Mouse (Mus musculus) bone marrow, adult 2 months (tissue): Measurements from ENCODE around the gene Grik3. TPM values are rescaled to one million over a fixed set of nuclear protein-coding genes. Genes with fewer than 3 reads are reported as not detected.

Experiments used
- H3K27ac ChIP-seq: fragments of 200-500 bp; 2 replicates; pipeline ENCODE4 v1.5.1; 2012; ENCODE audit warnings: low read depth, mild to moderate bottlenecking, control low read depth, inconsistent platforms, low read length; ENCODE audit not compliant: control insufficient read depth, poor library complexity, insufficient read depth
- H3K4me1 ChIP-seq: fragments of 200-500 bp; 2 replicates; pipeline ENCODE4 v1.6.1; 2011; ENCODE audit warnings: low read length; ENCODE audit not compliant: control insufficient read depth, insufficient read depth
- H3K4me3 ChIP-seq: fragments of 200-500 bp; replicated peaks from 2 replicates; pipeline ENCODE3; 2011; ENCODE audit warnings: mild to moderate bottlenecking, low read depth, low read length, control low read depth; ENCODE audit not compliant: control insufficient read depth
- CTCF ChIP-seq: fragments of 200-500 bp; IDR thresholded peaks from 2 replicates; pipeline ENCODE4 v1.5.1; 2011; ENCODE audit warnings: low read length, control low read depth; ENCODE audit not compliant: control insufficient read depth, insufficient read depth
- POLR2A ChIP-seq: fragments of 200-500 bp; IDR thresholded peaks from 2 replicates; pipeline ENCODE4 v1.6.1; 2011; ENCODE audit warnings: low read depth, mild to moderate bottlenecking, control low read depth, low read length, borderline replicate concordance; ENCODE audit not compliant: control insufficient read depth
- WGBS: fragments of 180-500 bp; shearing (Covaris S2); methylation state at CpG from one replicate; pipeline ENCODE4 v1.1.7; 2018; 5-methylcytosine and 5-hydroxymethylcytosine counted together
- polyA plus RNA-seq: library from polyadenylated mRNA; stranded (reverse); fragments of >200 nt; gene quantifications from 2 replicates; pipeline ENCODE4 v1.2.4, GENCODE M21; 2011; ENCODE audit warnings: low replicate concordance; ENCODE audit not compliant: missing spikeins, insufficient read depth, insufficient read length

Grik3 gene
- polyA plus RNA-seq, 1 experiment, result 0.45 TPM

- Histone ChIP-seq H3K4me3 (no peak overlapping the region), H3K27ac (no peak overlapping the region), H3K4me1 (no peaks in the 10 kb centered on the region)
- WGBS, result 59% methylated on average over 17 of the region's 17 CpGs
- TF ChIP-seq POLR2A (no peak), CTCF (no peak)
Observed at GRCm38 (mm10) chr4:125564008-125564710, 73.7 kb downstream of the Grik3 start.

DNA sequence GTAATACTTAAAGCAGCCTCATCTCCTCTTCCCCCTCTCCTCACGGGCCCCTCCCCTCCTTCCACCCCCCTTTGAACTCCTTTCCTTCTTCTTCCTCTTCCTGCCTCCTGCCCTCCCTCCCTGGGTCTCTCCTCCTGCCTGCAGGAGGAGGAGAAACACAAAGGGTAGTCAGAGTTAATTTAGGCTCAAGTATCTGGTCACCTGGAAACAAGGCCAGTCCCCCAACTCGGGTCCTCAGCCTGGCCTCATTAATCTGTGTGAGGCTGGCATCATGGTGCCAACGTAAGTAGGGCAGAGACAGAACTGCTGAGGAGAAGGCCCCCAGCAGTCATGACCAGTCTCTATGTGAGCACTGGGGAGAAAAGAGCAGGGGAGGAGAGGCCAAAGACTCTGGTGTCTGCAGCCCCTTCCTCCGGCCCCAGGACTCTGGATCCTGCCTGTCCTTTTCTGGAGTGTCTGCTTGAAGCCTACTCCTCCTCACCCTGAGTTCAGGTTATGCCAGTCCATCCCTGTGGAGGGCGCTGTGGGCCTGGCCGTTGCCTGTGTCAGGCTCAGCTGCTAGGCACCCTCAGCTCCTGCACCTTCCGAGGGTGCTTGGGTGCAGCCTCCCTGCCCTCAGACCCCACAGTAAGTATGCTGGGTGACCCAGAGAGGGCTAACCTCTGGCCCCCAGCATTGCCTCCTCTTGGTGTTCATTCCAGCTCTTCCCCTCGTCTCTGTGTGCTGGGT is 75.4 kb downstream of the Grik3 start:
- no peak overlapping the region for H3K27ac ChIP-seq

DNA sequence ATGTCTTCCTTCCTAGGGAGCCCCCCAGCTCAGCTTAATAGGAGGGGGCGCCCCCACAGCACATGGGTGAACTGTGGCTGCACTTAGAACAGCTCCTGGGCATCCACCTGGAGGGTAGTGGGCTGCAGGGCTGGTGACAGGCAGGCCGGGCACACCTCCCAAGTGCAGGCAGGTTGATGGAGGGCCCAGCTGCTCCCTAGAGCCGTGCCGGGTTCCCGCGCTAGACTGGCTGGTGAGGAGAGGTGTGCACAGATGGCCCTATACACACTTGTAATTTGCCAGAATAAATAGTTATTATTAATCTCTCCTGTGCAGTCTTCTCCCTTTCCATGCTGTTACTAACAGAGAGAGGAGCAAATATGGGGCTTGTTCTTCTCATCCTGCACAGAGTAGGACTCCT is 77.7 kb downstream of the Grik3 start:
- Histone ChIP-seq H3K27ac (no peak overlapping the region), H3K4me1 (no peaks in the 10 kb centered on the region), H3K4me3 (no peak overlapping the region)
- 81% methylated on average over 6 of the region's 6 CpGs for WGBS
- TF ChIP-seq CTCF (no peak), POLR2A (no peak)

More for the DNA sequence above, 75.4 kb downstream of the Grik3 start:
- no peaks in the 10 kb centered on the region for H3K4me1 ChIP-seq
- WGBS, result 43% methylated on average over 8 of the region's 8 CpGs
- TF ChIP-seq POLR2A, result no peak
- no peak for TF ChIP-seq CTCF
- H3K4me3 ChIP-seq, result no peak overlapping the region

DNA sequence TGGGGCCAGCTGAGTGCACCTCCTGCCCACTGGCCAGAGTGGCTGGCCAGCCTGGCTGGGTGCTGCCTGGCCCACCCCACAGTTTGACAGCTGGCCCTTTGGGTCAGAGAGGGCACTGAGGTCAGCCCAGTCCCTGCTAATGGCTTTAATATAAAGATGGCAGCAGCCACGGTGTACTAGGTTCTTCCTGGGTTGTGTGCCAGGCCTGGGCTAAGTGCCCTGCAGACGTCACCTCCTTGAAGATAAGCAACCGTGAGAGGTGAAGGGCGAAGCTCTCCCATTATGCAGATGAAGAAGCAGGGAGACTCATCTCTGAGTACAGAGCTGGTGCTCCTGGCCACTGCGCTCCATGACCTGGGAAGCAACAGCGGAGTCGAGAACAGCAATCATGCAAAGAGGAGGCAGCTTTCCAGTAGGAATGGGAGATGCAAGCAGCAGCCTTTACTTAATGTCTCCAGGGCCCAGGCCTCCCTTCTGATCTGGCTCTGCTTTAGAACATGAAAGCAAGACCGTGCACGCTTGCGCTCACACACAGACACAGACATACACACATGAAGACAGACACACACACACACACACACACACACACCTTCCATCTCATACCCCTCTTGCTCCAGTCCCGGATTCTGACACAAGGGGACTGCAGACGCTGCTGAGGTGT is 81.3 kb downstream of the Grik3 start:
- Histone ChIP-seq H3K4me1 (no peaks in the 10 kb centered on the region), H3K27ac (no peak overlapping the region), H3K4me3 (no peak overlapping the region)
- WGBS, result 32% methylated on average over 12 of the region's 12 CpGs
- TF ChIP-seq POLR2A (no peak), CTCF (no peak)

DNA sequence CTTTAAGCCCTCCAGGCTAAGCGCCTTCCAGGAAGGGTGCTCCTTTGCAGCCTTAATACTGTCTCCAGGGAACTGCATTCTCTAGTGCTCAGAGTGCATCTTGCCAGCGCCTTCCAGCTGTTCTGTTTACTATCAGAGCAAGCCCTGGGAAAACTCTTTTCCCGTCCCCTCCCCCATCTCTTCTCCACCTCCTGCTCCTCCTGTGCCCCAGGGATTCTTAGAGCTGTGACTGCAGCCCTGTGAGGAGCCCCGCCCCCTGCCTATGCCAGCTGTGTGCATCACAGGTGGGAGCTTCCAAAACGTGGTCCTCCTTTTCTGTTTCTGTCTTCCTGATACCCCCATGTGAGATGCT is 81.8 kb downstream of the Grik3 start:
- WGBS, result 4% methylated on average over 5 of the region's 5 CpGs
- TF ChIP-seq CTCF (no peak), POLR2A (no peak)

GRCm38 (mm10) chr4:125573000-125573399 is 82.5 kb downstream of the Grik3 start:
- no peak for TF ChIP-seq CTCF
- WGBS, result 24% methylated on average over 5 of the region's 5 CpGs
- no peaks in the 10 kb centered on the region for H3K4me1 ChIP-seq
- H3K27ac ChIP-seq, result no peak overlapping the region
- H3K4me3 ChIP-seq, result no peak overlapping the region

More for the DNA sequence above, 81.8 kb downstream of the Grik3 start:
- Histone ChIP-seq H3K4me3 (no peak overlapping the region), H3K27ac (no peak overlapping the region), H3K4me1 (no peaks in the 10 kb centered on the region)

DNA sequence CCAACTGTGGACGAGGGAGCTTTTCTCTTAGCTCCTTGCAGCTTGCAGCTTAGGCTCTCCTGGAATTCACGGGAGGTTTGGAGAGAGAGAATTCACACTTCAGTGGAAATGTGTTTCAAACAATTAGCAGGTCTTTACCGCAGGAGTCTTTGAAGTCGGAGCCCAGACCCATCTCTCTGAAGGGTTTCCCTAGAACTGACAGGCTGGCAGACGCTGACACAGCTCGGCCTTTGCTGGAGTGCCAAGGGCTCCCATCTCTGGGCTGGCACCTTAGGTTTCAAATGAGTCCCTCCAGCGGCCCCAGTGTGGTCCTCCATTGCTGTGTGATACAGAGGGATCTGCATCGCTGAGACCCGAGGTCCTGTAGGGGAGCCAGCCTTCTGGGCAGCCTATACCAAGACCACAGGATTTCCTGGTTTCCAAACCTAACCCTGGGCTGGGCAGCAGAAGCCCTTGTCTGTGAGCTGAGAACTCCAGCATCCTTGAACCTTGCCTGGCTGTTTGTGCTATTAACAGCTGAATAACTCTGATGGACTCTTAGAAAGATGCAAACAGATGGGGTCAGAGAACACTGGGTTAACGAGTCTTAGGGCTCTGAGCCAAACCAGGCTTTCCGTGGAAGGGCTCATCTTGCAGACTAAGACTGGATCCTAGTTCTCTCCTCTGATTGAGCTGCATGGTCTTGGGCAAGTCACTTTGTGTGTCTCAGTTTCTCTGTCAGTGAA is 83.6 kb downstream of the Grik3 start:
- WGBS, result 11% methylated on average over 11 of the region's 11 CpGs
- H3K27ac ChIP-seq, result no peak overlapping the region
- no peak for TF ChIP-seq CTCF
- no peaks in the 10 kb centered on the region for H3K4me1 ChIP-seq
- no peak overlapping the region for H3K4me3 ChIP-seq

- TF ChIP-seq POLR2A (no peak), CTCF (no peak)
- H3K4me3 ChIP-seq, result no peak overlapping the region
- no peak overlapping the region for H3K27ac ChIP-seq
- no peaks in the 10 kb centered on the region for H3K4me1 ChIP-seq
- WGBS, result 42% methylated on average over 5 of the region's 5 CpGs
Observed at GRCm38 (mm10) chr4:125580336-125580735, 89.8 kb downstream of the Grik3 start.
